Mouse (Mus musculus) forebrain, embryonic 11.5 days (tissue): ENCODE measurements at regions not wholly inside any gene's neighbourhood (a gene's known extent, or its start where the extent isn't known, plus 50 kb on each side); places are given as distances from the start of the nearest gene placed in this dataset.

Source experiments
- ATAC-seq: fragments of 200-750 bp; cut with Nextera tagmentation; replicated peaks from 2 replicates; pipeline ENCODE4 v1.8.0; 2017; ENCODE audit warnings: moderate TSS enrichment; ENCODE audit not compliant: low FRiP score
- DNase-seq: peaks from one replicate; pipeline ENCODE4 v3.0.0-alpha.2; 2017; ENCODE audit warnings: low spot score
- H3K27ac ChIP-seq: fragments of 300-500 bp; sonication (generic); 2 replicates; pipeline ENCODE4 v1.5.1; 2014; ENCODE audit warnings: low read depth, low read length
- H3K27me3 ChIP-seq: fragments of 300-500 bp; sonication (generic); 2 replicates; pipeline ENCODE4 v1.6.1; 2014; ENCODE audit warnings: mild to moderate bottlenecking, low read length, mixed read lengths; ENCODE audit not compliant: control insufficient read depth, insufficient read depth
- H3K36me3 ChIP-seq: fragments of 300-500 bp; sonication (generic); 2 replicates; pipeline ENCODE4 v1.6.1; 2014; ENCODE audit warnings: mild to moderate bottlenecking, low read length, moderate library complexity, mixed read lengths; ENCODE audit not compliant: control insufficient read depth, insufficient read depth
- H3K4me1 ChIP-seq: fragments of 300-500 bp; sonication (generic); replicated peaks from 2 replicates; pipeline ENCODE4 v1.6.1; 2014; ENCODE audit warnings: low read length, mixed read lengths; ENCODE audit not compliant: control insufficient read depth, insufficient read depth
- H3K4me2 ChIP-seq: fragments of 300-500 bp; sonication (generic); 2 replicates; pipeline ENCODE4 v1.6.1; 2014; ENCODE audit warnings: low read depth, mild to moderate bottlenecking, low read length, moderate library complexity, mixed read lengths; ENCODE audit not compliant: severe bottlenecking
- H3K4me3 ChIP-seq: fragments of 300-500 bp; sonication (generic); 2 replicates; pipeline ENCODE4 v1.5.1; 2014; ENCODE audit warnings: low read depth, low read length
- H3K9ac ChIP-seq: fragments of 300-500 bp; sonication (generic); 2 replicates; pipeline ENCODE4 v1.6.1; 2014; ENCODE audit warnings: low read length
- H3K9me3 ChIP-seq: fragments of 300-500 bp; sonication (generic); 2 replicates; pipeline ENCODE4 v1.6.1; 2016; ENCODE audit warnings: low read length, mixed read lengths; ENCODE audit not compliant: control insufficient read depth
- WGBS: fragments of 180-500 bp; shearing (Covaris S2); extraction: QIAGEN DNeasy Blood & Tissue Kit; methylation state at CpG from one replicate; pipeline ENCODE4 v1.1.7; 2014; 5-methylcytosine and 5-hydroxymethylcytosine counted together

GRCm38 (mm10) chr4:66622650-66623394, 204.6 kb upstream of the Tlr4 start:
- Histone ChIP-seq H3K27me3 (no peaks in the 10 kb centered on the region), H3K9me3 (no peaks in the 10 kb centered on the region), H3K4me3 (no peak overlapping the region), H3K4me1 (no peaks in the 10 kb centered on the region), H3K27ac (no peak overlapping the region), H3K4me2 (no peak overlapping the region), H3K36me3 (no peaks in the 10 kb centered on the region), H3K9ac (no peak overlapping the region)
- ATAC-seq (peak; percentile 81), DNase-seq (no peak)
- 57% methylated on average over 5 of the region's 5 CpGs for WGBS

- Histone ChIP-seq H3K27ac (no peak overlapping the region), H3K9me3 (no peaks in the 10 kb centered on the region), H3K4me3 (no peak overlapping the region), H3K4me1 (no peaks in the 10 kb centered on the region), H3K4me2 (no peak overlapping the region), H3K27me3 (no peaks in the 10 kb centered on the region), H3K36me3 (no peaks in the 10 kb centered on the region), H3K9ac (no peak overlapping the region)
- ATAC-seq (no peak), DNase-seq (no peak)
- 87% methylated on average over 2 of the region's 2 CpGs for WGBS
These were observed 208.5 kb upstream of the Tlr4 start for GRCm38 (mm10) chr4:66618811-66619440.

GRCm38 (mm10) chr4:66617743-66618736, 209.3 kb upstream of the Tlr4 start:
- DNase-seq (no peak), ATAC-seq (no peak)
- Histone ChIP-seq H3K9me3 (no peaks in the 10 kb centered on the region), H3K4me1 (no peaks in the 10 kb centered on the region), H3K9ac (no peak overlapping the region), H3K27ac (no peak overlapping the region), H3K36me3 (no peaks in the 10 kb centered on the region), H3K4me2 (no peak overlapping the region), H3K4me3 (no peak overlapping the region), H3K27me3 (no peaks in the 10 kb centered on the region)
- WGBS: 84% methylated on average over 7 of the region's 7 CpGs

- no peak overlapping the region for H3K4me2 ChIP-seq
- no peak overlapping the region for H3K27ac ChIP-seq
- H3K9me3 ChIP-seq: no peaks in the 10 kb centered on the region
- H3K27me3 ChIP-seq: no peaks in the 10 kb centered on the region
- no peaks in the 10 kb centered on the region for H3K4me1 ChIP-seq
- H3K9ac ChIP-seq: no peak overlapping the region
- 84% methylated on average over 4 of the region's 4 CpGs for WGBS
- DNase-seq (no peak), ATAC-seq (no peak)
- H3K36me3 ChIP-seq: no peaks in the 10 kb centered on the region
- no peak overlapping the region for H3K4me3 ChIP-seq
These were observed 210.3 kb upstream of the Tlr4 start for GRCm38 (mm10) chr4:66617101-66617500.

- Histone ChIP-seq H3K27ac (no peak overlapping the region), H3K4me1 (no peaks in the 10 kb centered on the region), H3K9me3 (no peaks in the 10 kb centered on the region), H3K27me3 (no peaks in the 10 kb centered on the region), H3K4me2 (no peak overlapping the region), H3K4me3 (no peak overlapping the region), H3K9ac (no peak overlapping the region), H3K36me3 (no peaks in the 10 kb centered on the region)
- DNase-seq (no peak), ATAC-seq (no peak)
These were observed 200.4 kb upstream of the Astn2 start for GRCm38 (mm10) chr4:66604849-66605248.

- no peak for DNase-seq
- no peaks in the 10 kb centered on the region for H3K36me3 ChIP-seq
- H3K4me1 ChIP-seq: no peaks in the 10 kb centered on the region
- no peak overlapping the region for H3K9ac ChIP-seq
- no peak overlapping the region for H3K4me2 ChIP-seq
- no peaks in the 10 kb centered on the region for H3K27me3 ChIP-seq
- H3K4me3 ChIP-seq: no peak overlapping the region
- WGBS: 93% methylated on average over 1 of the region's 1 CpGs
- H3K9me3 ChIP-seq: no peaks in the 10 kb centered on the region
- no peak for ATAC-seq
- no peak overlapping the region for H3K27ac ChIP-seq
These were observed 194.3 kb upstream of the Astn2 start for GRCm38 (mm10) chr4:66598737-66599136.

- H3K36me3 ChIP-seq: no peaks in the 10 kb centered on the region
- no peaks in the 10 kb centered on the region for H3K9me3 ChIP-seq
- DNase-seq (no peak), ATAC-seq (no peak; the same call in 1 of the 2 replicates)
- 48% methylated on average over 5 of the region's 5 CpGs for WGBS
- no peaks in the 10 kb centered on the region for H3K4me1 ChIP-seq
- no peak overlapping the region for H3K4me3 ChIP-seq
- H3K27me3 ChIP-seq: no peaks in the 10 kb centered on the region
- H3K4me2 ChIP-seq: no peak overlapping the region
- no peak overlapping the region for H3K27ac ChIP-seq
- no peak overlapping the region for H3K9ac ChIP-seq
These were observed 182.2 kb upstream of the Astn2 start for GRCm38 (mm10) chr4:66586647-66587046.

- no peaks in the 10 kb centered on the region for H3K4me1 ChIP-seq
- no peak overlapping the region for H3K4me3 ChIP-seq
- no peak overlapping the region for H3K4me2 ChIP-seq
- H3K9ac ChIP-seq: no peak overlapping the region
- no peaks in the 10 kb centered on the region for H3K27me3 ChIP-seq
- no peaks in the 10 kb centered on the region for H3K36me3 ChIP-seq
- no peaks in the 10 kb centered on the region for H3K9me3 ChIP-seq
- WGBS: 12% methylated on average over 3 of the region's 3 CpGs
- H3K27ac ChIP-seq: no peak overlapping the region
- DNase-seq (no peak), ATAC-seq (peak; percentile 87)
These were observed 181.8 kb upstream of the Astn2 start for GRCm38 (mm10) chr4:66586166-66586565.
